Mouse (Mus musculus) yolk sac, embryonic 10.5 days (tissue): ENCODE results near the gene Tspear.
A peak's percentile ranks its signal among the peaks of the same experiment; 100 is the strongest.

Experiments used
- DNase-seq: peaks from one replicate; pipeline ENCODE4 v3.0.0-alpha.2; 2017; ENCODE audit warnings: low spot score

The Tspear gene

DNA sequence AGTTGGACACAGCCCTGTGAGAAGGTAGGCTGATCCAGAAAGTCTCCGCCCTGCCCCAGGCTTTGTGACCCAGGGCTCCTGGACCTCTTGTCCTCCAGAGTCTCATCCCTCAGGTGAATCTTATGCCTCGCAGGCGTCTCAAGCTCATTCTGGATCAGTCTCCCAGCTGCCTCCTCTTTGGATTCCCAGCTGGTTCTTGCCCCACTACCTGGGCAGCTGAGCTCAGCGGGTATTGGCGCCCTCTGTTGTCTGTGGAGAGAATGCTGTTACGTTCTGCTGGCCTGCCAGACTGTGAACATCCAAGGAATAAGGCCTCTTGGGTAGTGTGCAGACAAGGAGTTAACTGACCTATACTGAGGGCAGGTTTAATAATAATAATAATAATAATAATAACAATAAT lies 192.6 kb downstream of the Tspear start:
- no peak for DNase-seq

DNA sequence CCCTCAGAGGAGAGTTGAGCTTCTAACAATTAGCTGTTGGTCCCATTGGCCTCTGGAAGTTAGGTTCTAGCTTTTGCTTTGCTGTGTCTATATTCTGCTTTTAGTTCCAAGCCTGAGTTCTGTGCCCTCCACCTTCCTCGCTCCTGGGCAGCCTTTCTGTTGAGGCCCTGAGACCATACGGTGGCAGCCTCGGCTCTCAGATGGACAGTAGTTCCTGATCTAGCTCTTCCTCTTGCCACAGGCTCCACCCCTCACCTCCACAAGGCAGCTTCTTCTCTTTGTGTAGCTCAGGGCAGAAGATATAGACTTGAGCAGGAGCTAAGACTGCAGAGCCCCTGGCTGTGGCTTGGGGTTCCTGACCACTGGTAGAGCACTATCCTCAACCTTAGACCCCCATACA lies 193.9 kb downstream of the Tspear start:
- DNase-seq = no peak

DNA sequence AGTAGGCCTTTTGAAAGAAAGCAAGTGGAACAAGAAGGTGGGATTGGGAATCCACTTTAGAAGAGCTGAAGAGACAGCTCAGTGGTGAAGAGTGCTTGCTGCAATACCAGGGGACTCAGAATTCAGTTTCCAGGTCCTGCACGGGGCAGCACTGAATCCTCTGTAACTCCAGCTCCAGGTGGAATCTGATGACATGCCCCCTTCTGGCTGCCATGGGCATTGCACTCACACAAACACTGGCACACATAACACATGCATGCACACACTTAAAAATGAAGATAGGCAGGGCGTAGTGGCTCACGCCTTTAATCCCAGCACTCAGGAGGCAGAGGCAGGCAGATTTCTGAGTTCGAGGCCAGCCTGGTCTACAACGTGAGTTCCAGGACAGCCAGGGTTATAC lies 196.2 kb downstream of the Tspear start:
- DNase-seq = no peak

DNA sequence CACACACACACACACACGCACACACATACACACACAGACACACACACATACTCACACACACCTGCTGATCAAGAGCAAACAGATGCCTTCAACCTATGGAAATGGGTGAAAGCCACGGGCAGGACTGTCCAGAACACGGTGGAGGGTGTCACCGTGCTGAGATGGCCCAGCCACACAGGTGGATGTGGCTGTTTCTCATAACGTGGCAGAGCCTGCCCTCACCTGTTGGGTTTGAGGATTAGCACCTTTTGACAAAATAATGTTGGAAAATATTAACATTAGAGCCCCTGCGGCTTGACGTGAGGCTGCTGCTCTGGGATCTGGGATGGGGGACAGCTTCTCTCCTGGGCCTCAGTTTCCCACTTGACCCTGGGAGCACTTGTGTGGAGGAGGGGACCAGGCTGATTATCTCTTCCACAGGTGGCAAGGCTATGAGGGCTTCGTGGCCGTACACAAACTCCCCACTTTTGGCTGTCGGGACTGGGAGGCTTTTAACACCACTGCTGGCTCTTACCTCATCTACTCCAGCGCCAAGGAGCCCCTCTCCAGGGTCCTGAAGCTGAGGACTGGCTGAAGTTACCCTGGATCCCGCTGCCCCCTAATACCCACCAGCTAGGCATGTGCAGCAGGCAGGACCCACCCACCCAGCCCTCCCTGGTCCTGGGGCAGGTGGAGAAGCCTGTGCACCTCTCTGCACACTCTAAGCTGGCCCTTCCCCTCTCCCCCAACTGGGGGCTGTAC lies 199.8 kb downstream of the Tspear start:
- no peak for DNase-seq

DNA sequence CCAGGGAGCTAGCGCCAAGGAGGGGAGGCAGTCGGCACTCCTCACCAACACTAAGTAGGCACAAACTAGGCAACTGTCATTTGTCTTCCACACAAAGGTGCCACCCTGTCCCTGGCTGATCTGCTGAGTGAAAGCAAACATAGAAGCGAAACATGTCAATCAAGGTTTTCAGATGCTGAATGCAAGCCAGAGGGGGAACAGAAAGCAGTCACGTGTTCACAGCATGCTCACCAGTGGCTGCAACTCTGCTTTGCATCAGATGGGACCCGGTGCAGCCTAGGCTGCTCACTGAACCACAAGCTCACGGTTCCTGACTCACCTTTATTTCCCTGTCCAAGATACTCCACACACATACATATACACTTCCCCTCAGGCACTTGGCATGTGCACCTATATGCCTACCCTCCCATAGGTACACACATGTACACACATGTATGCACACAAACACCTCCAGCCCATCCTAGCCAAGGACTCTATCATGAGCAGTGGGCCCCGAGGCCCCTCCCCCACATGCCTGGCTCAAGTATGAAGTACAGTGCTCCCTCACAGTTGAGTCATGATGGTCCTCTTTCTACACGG lies 204.7 kb downstream of the Tspear start:
- DNase-seq = no peak

DNA sequence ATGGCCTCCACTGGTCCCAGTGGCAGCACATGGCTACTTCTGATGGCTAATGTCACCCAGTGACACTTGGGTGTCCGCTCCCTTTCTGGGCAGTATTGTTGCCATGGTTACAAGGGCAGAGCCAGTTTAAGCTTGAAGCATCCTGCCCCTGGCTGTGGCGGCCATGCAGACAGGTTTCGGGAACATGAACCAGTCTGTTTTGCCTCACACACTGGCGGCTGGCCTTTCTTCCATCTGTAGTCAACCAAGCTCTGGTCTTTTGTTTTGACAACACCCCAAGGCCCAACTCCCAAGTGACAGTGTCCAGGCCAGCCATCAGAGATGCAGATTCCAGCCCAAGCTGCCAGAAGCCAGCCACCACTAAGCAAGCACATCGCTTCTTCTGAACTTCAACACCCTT lies 209.2 kb downstream of the Tspear start:
- no peak for DNase-seq

DNA sequence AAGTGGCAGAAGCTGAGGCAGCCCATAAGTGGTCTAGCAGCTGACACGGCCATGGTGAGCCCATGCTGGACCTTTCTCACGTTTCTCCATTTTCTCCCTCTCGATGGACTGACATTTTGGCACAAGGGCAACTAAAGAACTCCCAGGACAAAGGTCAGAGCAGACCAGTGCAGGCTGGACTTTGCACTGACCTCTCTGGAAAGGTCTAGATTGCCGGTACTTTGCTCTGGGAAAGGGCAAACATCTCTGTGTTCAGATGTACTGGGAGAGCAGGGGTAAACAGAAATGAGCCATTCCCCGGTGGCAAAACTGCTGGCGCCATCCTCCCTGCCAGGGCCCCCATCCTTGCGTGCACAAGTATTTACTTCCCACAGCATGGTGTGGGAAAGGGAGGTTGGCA lies 213.8 kb downstream of the Tspear start:
- DNase-seq = peak; percentile 48

DNA sequence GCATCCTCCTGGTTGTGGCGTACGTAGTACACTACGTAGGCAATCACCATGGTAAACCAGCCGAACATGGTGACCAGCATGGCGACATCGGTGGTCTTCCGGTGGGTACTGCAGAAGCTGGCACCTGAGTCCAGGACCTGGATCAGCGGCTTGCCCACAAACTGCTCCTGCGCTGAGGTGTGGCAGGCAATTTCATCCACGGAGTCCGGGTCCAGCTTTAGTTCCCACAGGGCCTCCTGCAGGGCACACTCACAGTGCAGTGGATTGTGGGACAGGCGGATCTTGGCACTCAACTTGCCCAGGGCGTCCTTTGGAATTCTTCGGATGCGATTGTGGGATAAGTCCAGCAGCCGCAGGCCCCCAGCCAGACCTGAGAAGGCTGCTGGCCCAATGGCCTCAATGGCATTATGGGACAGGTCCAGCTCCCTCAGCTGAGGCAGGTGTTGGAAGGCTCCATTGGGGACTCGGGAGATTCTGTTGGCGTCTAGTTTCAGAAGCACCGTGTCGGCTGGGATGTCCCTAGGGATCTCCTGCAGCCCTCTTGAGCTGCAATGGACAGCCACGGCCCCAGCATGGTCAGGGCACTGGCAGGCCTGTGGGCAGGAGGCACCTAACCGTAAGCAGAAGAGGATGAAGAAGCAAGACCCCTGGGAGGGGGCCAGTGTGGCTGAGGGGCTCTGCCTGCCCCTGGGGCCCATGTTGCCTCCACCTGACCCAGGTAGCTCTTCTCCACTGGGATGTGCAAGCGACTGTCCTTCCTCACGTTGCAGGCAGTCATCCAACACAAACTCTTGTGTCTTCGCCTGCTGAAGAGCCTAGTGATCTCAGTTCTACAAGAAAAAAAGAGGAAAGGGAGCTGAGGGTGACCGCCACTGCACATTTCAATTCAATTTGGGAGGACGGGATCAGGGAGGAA lies 214.8 kb downstream of the Tspear start:
- DNase-seq = no peak

DNA sequence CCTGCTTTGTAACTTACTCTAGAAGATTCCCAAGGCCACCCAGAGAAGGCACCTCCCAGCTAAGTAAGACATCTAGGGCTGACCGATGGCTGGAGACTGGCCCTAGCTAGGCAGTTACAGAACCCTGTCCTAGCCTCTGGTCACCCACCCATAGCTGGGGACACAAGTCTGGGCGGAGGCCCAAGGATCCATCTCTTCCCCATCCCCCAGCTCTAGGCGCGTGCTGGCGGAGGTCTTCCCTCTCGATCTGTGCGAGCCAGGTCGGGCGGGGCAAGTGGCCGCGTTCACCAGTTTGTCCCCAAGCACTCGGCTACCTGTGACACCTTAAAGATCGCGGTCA lies 215.5 kb downstream of the Tspear start:
- no peak for DNase-seq

DNA sequence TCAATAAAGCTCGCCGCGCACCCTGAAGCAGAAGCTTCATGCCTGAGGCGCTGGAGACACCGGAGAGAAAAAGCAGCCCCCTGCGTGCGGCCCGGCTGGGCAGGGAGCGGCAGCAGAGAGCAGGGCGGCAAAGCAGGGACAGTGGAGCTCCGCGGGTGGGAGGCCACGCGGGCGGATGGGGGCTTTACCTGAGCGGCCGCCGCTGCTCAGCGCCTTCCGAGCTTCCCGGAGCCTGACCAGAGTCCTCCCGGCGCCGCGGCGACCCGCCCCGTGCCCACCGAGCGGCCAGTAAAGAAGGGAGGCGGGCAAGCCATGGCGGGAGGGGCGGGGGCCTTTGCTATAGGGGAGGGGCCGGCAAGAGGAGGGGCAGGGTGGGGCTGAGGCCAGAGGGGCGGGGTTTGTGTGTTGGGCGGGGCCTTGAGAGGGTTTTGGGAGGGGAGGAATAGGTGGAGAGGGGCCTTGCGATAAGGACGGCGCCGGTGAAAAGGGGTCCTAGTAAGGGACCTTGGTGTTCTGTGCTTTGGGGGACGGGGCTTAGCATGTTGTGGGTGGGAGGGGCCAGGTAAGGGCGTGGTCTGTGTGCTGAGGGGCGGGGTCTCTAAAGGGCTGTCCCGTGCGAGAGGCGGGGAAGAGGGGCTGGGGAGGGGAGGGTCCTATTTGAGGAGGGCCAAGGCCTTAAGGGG lies 216.0 kb downstream of the Tspear start, which contains the start of gene Lrrc3:
Gene Lrrc3 (minus strand): TSS at position 326 of the 683 bp plus-strand sequence.
- DNase-seq = peak; percentile 93

DNA sequence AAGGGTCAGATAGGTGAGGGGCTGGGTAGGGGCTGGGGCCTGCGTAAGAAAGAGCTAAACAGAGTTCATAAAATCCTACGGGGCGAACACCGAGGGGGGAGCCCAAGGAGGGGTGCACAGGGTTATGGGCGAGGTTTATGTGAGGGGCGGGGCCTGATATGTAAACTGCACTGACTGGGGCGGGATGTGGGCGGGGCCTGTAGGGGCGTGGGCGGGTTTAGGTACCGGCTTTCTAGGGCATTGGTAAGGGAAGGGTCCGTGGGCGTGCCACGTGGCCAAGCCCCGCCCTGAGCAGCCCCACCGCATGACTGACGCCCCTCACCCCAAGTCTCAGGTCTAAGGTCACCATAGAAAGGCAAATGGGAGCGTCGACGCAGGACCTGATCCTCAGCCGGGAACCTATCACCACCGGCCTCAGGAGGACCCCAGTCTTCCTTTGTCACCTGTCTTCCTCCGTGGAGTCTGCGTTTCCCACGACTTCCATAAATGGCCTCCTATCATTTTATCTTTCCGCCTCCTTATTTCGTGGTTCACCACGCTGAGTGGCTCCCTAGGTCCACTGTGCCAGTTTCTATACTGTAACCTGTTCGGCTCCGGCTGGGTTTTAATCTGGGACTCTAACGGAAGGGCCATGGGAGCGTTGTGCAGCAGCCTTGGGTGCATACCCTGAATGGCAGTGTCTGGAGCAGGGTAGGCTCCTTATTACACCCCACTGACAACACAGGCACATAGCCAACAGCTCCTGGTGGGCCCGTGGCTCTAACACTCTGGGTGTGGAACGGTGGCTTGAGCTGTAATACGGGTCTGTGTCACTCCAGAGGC lies 216.7 kb downstream of the Tspear start:
- peak; percentile 91 for DNase-seq

DNA sequence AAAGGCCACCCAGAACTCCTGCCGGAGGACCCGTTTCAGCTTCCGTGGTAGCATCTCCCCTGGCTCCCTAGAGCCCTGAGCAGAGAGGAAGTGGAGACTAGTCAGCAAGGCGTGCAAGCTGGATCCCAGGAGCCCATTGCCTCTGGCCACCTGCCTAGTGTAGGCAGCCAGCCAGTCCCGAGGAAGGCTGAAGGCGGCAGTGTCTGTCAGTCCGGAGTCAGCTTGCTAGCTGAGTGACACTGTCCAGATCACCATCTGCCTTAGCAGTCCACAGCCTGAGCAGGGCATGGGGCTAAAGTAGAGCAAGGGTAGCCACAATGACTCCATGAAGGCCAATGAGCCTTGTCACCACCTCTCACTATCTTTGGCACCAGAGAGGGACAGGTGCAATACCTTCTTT lies 226.2 kb downstream of the Tspear start:
- DNase-seq = no peak

DNA sequence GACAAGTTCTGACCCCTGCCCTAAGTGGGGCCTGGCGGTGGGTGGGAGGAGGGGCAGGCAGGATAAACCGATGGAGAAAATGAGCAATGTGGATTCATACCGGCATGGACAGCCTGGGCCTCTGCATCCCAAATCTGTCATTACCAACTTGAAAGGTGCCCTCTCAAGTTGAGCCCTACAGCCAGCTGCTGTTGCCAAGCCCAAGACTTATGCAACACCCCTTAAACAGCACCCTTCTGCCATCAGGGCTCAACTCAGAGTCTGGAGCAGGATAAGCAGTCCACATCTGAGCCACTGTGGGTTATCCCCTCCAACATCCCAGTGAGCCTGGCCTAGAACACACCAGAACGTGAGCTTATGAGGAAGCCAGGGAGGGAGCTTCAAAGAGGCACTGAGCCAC lies 226.9 kb downstream of the Tspear start:
- no peak for DNase-seq

DNA sequence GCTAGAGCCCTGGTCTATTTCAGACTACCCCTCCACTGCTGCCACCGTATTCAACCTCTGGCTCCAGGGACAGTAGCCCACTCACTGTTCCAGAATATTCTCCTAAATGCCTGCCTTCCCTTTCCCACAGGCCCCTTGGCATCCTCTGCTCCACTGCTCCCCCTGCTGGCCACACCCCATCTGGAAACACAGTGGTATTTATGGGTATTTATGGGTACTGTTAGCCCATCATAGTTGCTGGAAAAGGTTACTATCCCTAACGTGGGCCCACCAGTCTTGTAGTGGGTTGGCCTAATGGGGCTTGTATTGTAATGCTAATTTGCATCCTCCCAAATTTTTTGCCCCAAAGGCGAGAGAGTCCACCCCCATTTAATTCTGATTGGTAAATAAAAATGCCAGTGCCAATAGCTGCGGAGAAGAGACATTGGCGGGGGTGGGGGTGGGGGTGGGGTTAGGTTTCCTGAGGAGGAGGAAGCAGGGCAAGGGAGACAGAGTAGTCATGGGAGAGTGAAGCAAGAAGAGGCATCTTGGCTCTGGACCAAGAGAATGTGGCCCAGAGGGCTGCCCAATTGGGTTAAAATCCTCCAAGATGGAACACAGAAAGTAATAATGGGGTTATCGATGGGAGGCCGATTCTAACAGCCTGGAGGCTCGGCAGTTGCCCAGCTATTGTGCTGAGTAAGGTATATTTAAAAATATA lies 230.4 kb downstream of the Tspear start:
- no peak for DNase-seq

DNA sequence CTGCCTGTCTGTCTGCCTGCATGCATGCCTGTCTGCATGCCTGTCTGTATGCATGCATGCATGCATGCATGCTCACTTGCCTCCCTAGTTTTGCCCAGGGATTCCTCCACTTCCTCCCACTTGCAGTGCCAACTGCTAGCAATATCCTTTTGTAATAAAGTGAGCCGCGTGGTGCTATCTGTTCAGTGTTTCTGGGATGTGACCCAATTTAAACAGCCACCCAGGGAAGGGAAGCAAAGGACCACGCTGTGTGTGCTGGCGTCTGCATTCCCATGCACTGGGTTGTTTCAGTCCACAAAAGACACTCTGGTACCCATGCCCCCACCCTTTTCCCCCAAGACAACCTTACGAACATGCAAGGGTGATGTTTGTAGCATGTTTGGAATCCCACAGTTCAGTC lies 234.6 kb downstream of the Tspear start:
- no peak for DNase-seq

DNA sequence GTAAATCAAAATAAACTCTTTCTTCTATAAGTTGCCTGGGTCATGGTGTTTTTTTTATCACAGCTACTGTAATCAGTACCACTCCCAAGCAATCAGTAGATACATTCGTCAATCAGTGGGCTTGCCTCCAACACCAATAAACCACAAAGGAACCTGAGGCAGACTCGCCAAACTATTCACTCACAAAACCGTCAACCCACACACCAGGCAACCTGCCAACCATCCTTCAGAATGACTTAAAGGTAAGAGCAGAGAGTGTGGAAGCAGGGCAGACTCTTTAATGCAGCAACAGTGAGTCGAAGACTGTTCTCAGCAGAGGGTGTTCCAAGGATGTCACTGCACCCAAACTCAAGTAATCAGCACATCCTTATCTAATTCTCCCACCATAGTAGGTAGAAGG lies 236.3 kb downstream of the Tspear start:
- DNase-seq = no peak

DNA sequence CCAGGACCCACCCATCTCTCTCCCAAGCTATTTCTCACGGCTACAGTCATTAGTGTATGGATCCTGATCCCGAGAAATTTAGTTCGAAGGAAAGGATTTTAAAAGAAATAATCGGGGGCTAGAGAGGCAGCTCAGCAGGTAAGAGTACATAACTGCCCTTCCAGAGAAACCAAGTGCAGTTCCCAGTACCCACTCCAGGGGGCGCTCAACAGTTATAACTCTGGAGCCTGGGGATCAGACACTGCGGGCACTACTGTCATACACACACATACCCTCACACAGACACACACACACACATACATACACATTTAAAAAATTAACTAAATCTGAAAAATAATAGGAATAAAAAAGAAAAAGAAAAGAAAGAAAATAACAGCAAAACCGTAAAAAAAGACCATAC lies 239.8 kb downstream of the Tspear start:
- DNase-seq = no peak

DNA sequence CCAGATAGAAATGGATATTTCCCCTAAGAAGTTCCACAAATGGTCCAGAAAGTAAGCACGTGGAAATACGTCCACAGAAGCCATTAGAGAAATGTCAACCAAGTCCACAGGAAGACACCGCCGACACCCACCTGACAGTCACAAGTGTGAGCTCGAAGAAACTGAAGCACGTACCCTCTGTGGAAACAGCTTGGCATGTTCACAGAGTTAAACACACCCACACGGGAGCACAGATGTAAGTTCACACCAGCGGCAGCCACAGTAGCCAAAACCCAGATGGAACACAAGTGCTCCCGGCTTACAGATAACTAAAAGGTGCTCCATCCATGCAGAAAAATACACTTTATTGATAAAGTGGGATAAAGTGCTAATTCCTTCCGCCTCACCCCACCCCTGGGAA lies 241.0 kb downstream of the Tspear start:
- no peak for DNase-seq
